Mouse (Mus musculus) liver, postnatal 0 days (tissue): ENCODE measurements around the gene Zfp346.

Source experiments
- CTCF ChIP-seq: sonication (generic); IDR thresholded peaks from 2 replicates; pipeline ENCODE4 v1.5.1; 2016; ENCODE audit warnings: antibody characterized with exemption, low read depth
- EP300 ChIP-seq: IDR thresholded peaks from 2 replicates; pipeline ENCODE4 v1.6.1; 2016; ENCODE audit warnings: antibody characterized with exemption, low read depth, mild to moderate bottlenecking

- TF ChIP-seq CTCF: peak; percentile 71
- no peak for TF ChIP-seq EP300
These were observed 30.3 kb downstream of the Zfp346 start for GRCm38 (mm10) chr13:55135382-55135781.
